Mouse (Mus musculus): Measurements from ENCODE around the gene Hunk. TPM values are rescaled to one million over a fixed set of nuclear protein-coding genes. Genes with fewer than 3 reads are reported as not detected.

Hunk gene
- polyA plus RNA-seq, 1 experiment from 2014 or later, result 15.0 TPM

- Histone ChIP-seq H3K9me3 (peaks cover 2% of the 10 kb centered on the region; the same call in 1 of the 2 replicates), H3K36me3 (peaks cover 4% of the 10 kb centered on the region; the same call in 1 of the 2 replicates), H3K27ac (replicated peaks) (peak overlapping the region; percentile 46; the same call in 1 of the 2 replicates), H3K4me2 (replicated peaks) (peak overlapping the region; percentile 32), H3K4me1 (peaks cover 52% of the 10 kb centered on the region), H3K4me3 (no peak overlapping the region), H3K9ac (replicated peaks) (no peak overlapping the region; the same call in 1 of the 2 replicates), H3K27me3 (peaks cover 5% of the 10 kb centered on the region; the same call in 1 of the 2 replicates)
- 3% methylated on average over 12 of the region's 12 CpGs for WGBS
- ATAC-seq (ENCODE audit: low FRiP score, low read depth), result peak; percentile 68
These were observed 32.8 kb downstream of the Hunk start for GRCm38 (mm10) chr16:90418661-90419060.

GRCm38 (mm10) chr16:90421145-90421544 lies 35.3 kb downstream of the Hunk start:
- no peaks in the 10 kb centered on the region; the same call in 1 of the 2 replicates for H3K36me3 ChIP-seq
- H3K27me3 ChIP-seq, result peaks cover 5% of the 10 kb centered on the region; the same call in 1 of the 2 replicates
- H3K27ac ChIP-seq (replicated peaks), result peak overlapping the region; percentile 66
- H3K4me2 ChIP-seq (replicated peaks), result no peak overlapping the region
- ATAC-seq (ENCODE audit: low FRiP score, low read depth), result no peak
- 24% methylated on average over 7 of the region's 7 CpGs for WGBS
- H3K9me3 ChIP-seq, result no peaks in the 10 kb centered on the region
- H3K9ac ChIP-seq (replicated peaks), result no peak overlapping the region
- no peak overlapping the region for H3K4me3 ChIP-seq
- H3K4me1 ChIP-seq, result peaks cover 70% of the 10 kb centered on the region

DNA sequence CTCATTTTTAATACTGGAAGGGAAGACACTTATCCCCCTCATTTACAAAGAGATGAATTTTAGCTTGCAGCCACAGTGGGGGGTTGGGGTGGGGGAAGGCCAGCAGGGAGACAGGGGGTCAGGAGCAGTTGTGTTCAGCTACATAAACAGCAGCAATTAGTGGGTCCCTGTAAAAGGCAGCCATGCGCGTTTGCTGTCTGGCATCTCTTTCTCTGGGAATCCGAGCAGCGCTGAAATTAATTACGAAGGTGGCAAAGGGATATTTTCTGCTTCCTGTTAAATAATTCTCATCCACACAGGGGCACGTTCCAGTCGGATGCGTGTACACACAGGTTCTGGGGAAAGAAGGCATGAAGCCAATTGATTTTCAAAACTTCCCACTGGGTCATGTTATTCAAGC lies 35.7 kb downstream of the Hunk start:
- Histone ChIP-seq H3K27ac (replicated peaks) (peak overlapping the region; percentile 66), H3K36me3 (no peaks in the 10 kb centered on the region; the same call in 1 of the 2 replicates), H3K4me1 (peaks cover 70% of the 10 kb centered on the region), H3K4me2 (replicated peaks) (no peak overlapping the region), H3K4me3 (no peak overlapping the region), H3K9ac (replicated peaks) (no peak overlapping the region), H3K9me3 (no peaks in the 10 kb centered on the region), H3K27me3 (peaks cover 5% of the 10 kb centered on the region; the same call in 1 of the 2 replicates)
- WGBS, result 23% methylated on average over 8 of the region's 8 CpGs
- ATAC-seq (ENCODE audit: low FRiP score, low read depth), result no peak

DNA sequence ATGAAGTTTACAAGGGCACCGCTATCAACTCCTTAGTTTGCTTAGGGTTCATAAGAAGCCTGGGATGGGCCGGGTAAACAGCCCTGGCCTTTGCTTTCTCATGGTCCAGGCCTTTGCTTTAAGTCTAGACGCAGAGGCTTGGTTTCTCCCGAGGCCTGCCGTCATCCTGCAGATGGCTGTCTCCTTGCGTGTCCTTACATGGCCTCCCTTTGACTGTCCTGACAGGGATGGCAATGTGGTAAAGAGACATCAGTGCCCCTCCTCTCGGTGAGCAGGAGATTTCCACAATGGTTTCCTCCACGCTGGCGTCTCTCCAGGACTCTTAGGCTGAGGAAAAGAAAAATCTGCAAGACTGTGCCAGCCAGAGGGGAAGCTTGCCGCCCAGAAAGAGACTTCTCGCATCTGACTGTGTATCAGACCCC lies 36.3 kb downstream of the Hunk start:
- no peak overlapping the region for H3K9ac ChIP-seq (replicated peaks)
- WGBS, result 54% methylated on average over 11 of the region's 11 CpGs
- H3K4me1 ChIP-seq, result peaks cover 70% of the 10 kb centered on the region
- no peak for ATAC-seq (ENCODE audit: low FRiP score, low read depth)
- H3K9me3 ChIP-seq, result no peaks in the 10 kb centered on the region
- no peak overlapping the region for H3K4me2 ChIP-seq (replicated peaks)
- peak overlapping the region; percentile 66 for H3K27ac ChIP-seq (replicated peaks)
- peaks cover 3% of the 10 kb centered on the region; the same call in 1 of the 2 replicates for H3K36me3 ChIP-seq
- no peak overlapping the region for H3K4me3 ChIP-seq
- H3K27me3 ChIP-seq, result peaks cover 5% of the 10 kb centered on the region; the same call in 1 of the 2 replicates

- H3K9me3 ChIP-seq, result no peaks in the 10 kb centered on the region
- H3K27ac ChIP-seq (replicated peaks), result no peak overlapping the region
- no peak overlapping the region for H3K4me3 ChIP-seq
- ATAC-seq (ENCODE audit: low FRiP score, low read depth), result no peak
- peaks cover 5% of the 10 kb centered on the region; the same call in 1 of the 2 replicates for H3K27me3 ChIP-seq
- H3K4me2 ChIP-seq (replicated peaks), result no peak overlapping the region
- peaks cover 56% of the 10 kb centered on the region for H3K4me1 ChIP-seq
- H3K9ac ChIP-seq (replicated peaks), result no peak overlapping the region
- 67% methylated on average over 3 of the region's 3 CpGs for WGBS
- H3K36me3 ChIP-seq, result 0 out of 2 replicates have a peak, but pooled peaks cover 8% of the 10 kb centered on the region
These were observed 38.1 kb downstream of the Hunk start for GRCm38 (mm10) chr16:90423898-90424297.

GRCm38 (mm10) chr16:90424391-90424790 lies 38.6 kb downstream of the Hunk start:
- Histone ChIP-seq H3K4me1 (peaks cover 51% of the 10 kb centered on the region), H3K36me3 (0 out of 2 replicates have a peak, but pooled peaks cover 8% of the 10 kb centered on the region), H3K4me2 (replicated peaks) (no peak overlapping the region), H3K9me3 (no peaks in the 10 kb centered on the region), H3K27me3 (peaks cover 5% of the 10 kb centered on the region; the same call in 1 of the 2 replicates), H3K4me3 (no peak overlapping the region), H3K9ac (replicated peaks) (no peak overlapping the region), H3K27ac (replicated peaks) (no peak overlapping the region)
- WGBS, result 58% methylated on average over 9 of the region's 9 CpGs
- no peak for ATAC-seq (ENCODE audit: low FRiP score, low read depth)

GRCm38 (mm10) chr16:90426234-90426633 lies 40.4 kb downstream of the Hunk start:
- 91% methylated on average over 5 of the region's 5 CpGs for WGBS
- Histone ChIP-seq H3K4me1 (peaks cover 41% of the 10 kb centered on the region), H3K27me3 (no peaks in the 10 kb centered on the region), H3K36me3 (0 out of 2 replicates have a peak, but pooled peaks cover 8% of the 10 kb centered on the region), H3K27ac (replicated peaks) (no peak overlapping the region), H3K9me3 (no peaks in the 10 kb centered on the region), H3K9ac (replicated peaks) (no peak overlapping the region), H3K4me3 (no peak overlapping the region), H3K4me2 (replicated peaks) (no peak overlapping the region)
- ATAC-seq (ENCODE audit: low FRiP score, low read depth), result no peak

GRCm38 (mm10) chr16:90427838-90428630 lies 42.2 kb downstream of the Hunk start:
- WGBS, result 96% methylated on average over 8 of the region's 8 CpGs
- Histone ChIP-seq H3K27ac (replicated peaks) (no peak overlapping the region), H3K4me2 (replicated peaks) (no peak overlapping the region), H3K27me3 (no peaks in the 10 kb centered on the region), H3K4me3 (no peak overlapping the region), H3K9me3 (no peaks in the 10 kb centered on the region; the same call in 1 of the 2 replicates), H3K4me1 (peaks cover 23% of the 10 kb centered on the region), H3K36me3 (peaks cover 18% of the 10 kb centered on the region), H3K9ac (replicated peaks) (no peak overlapping the region)
- ATAC-seq (ENCODE audit: low FRiP score, low read depth), result no peak

- no peak overlapping the region for H3K9ac ChIP-seq (replicated peaks)
- no peak overlapping the region for H3K27ac ChIP-seq (replicated peaks)
- no peak overlapping the region for H3K4me2 ChIP-seq (replicated peaks)
- no peaks in the 10 kb centered on the region for H3K27me3 ChIP-seq
- no peak for ATAC-seq (ENCODE audit: low FRiP score, low read depth)
- peaks cover 39% of the 10 kb centered on the region for H3K36me3 ChIP-seq
- peaks cover 20% of the 10 kb centered on the region for H3K4me1 ChIP-seq
- WGBS, result 96% methylated on average over 12 of the region's 12 CpGs
- no peaks in the 10 kb centered on the region; the same call in 1 of the 2 replicates for H3K9me3 ChIP-seq
- no peak overlapping the region for H3K4me3 ChIP-seq
These were observed 47.7 kb downstream of the Hunk start for GRCm38 (mm10) chr16:90433551-90433950.

- ATAC-seq (ENCODE audit: low FRiP score, low read depth), result no peak
- WGBS, result 60% methylated on average over 4 of the region's 4 CpGs
- Histone ChIP-seq H3K36me3 (peaks cover 54% of the 10 kb centered on the region), H3K4me3 (no peak overlapping the region), H3K9ac (replicated peaks) (no peak overlapping the region), H3K9me3 (no peaks in the 10 kb centered on the region; the same call in 1 of the 2 replicates), H3K27ac (replicated peaks) (no peak overlapping the region), H3K4me1 (peaks cover 20% of the 10 kb centered on the region), H3K27me3 (no peaks in the 10 kb centered on the region), H3K4me2 (replicated peaks) (no peak overlapping the region)
These were observed 49.4 kb downstream of the Hunk start for GRCm38 (mm10) chr16:90435231-90435630.

GRCm38 (mm10) chr16:90437276-90437675 lies 51.5 kb downstream of the Hunk start:
- no peak overlapping the region for H3K4me2 ChIP-seq (replicated peaks)
- no peak overlapping the region for H3K27ac ChIP-seq (replicated peaks)
- ATAC-seq (ENCODE audit: low FRiP score, low read depth), result 0 out of 2 replicates have a peak, but pooled peaks have one; percentile 38
- peaks cover 51% of the 10 kb centered on the region for H3K36me3 ChIP-seq
- peaks cover 20% of the 10 kb centered on the region for H3K4me1 ChIP-seq
- 31% methylated on average over 5 of the region's 5 CpGs for WGBS
- no peak overlapping the region for H3K9ac ChIP-seq (replicated peaks)
- no peaks in the 10 kb centered on the region for H3K27me3 ChIP-seq
- no peaks in the 10 kb centered on the region; the same call in 1 of the 2 replicates for H3K9me3 ChIP-seq
- no peak overlapping the region for H3K4me3 ChIP-seq

DNA sequence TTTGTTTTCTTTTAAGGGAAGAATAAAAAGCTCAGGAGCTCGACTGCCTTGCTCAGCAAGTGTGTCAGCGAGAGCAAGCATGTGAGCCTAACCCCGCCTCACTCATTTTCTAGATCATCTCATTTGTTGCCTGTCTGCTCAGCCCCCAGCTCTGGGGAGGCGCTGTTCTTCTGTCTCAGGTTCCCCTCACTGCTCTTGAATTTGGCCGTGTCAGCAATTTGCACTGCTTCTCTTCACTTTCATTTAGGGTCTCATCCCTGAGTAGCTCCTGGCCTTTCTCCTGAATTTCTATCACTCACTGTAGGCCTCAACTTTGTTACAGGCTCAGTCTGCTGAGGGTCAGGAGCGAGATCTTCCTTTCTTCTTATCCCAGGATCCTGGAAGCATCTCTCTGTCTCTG lies 53.7 kb downstream of the Hunk start:
- H3K4me3 ChIP-seq, result no peak overlapping the region
- ATAC-seq (ENCODE audit: low FRiP score, low read depth), result no peak
- WGBS, result 83% methylated on average over 6 of the region's 6 CpGs
- no peak overlapping the region for H3K9ac ChIP-seq (replicated peaks)
- peaks cover 31% of the 10 kb centered on the region; the same call in 1 of the 2 replicates for H3K36me3 ChIP-seq
- no peak overlapping the region for H3K27ac ChIP-seq (replicated peaks)
- H3K27me3 ChIP-seq, result no peaks in the 10 kb centered on the region
- H3K4me1 ChIP-seq, result peaks cover 27% of the 10 kb centered on the region
- H3K9me3 ChIP-seq, result no peaks in the 10 kb centered on the region
- H3K4me2 ChIP-seq (replicated peaks), result no peak overlapping the region

All from midbrain, embryonic 12.5 days (tissue).